Mouse (Mus musculus) kidney, adult 2 months (tissue): Measurements from ENCODE around the gene Ctnnd1.

Experiments
- CTCF ChIP-seq: fragments of 200-500 bp; conservative IDR thresholded peaks from 2 replicates; pipeline ENCODE4 v1.5.1; 2011; ENCODE audit warnings: low read depth, mild to moderate bottlenecking, control low read depth, low read length, moderate library complexity, mixed read lengths; ENCODE audit not compliant: insufficient read depth, insufficient read length
- POLR2A ChIP-seq: fragments of 200-500 bp; IDR thresholded peaks from one replicate; pipeline ENCODE4 v1.6.1; 2011; ENCODE audit warnings: low read depth, low read length, control low read depth

GRCm38 (mm10) chr2:84690050-84690449, 39.5 kb upstream of the Ctnnd1 start:
- TF ChIP-seq CTCF (no peak), POLR2A (no peak)
